Mouse (Mus musculus) myocyte (in vitro differentiated cells): ENCODE data around the gene Plcb3.

ENCODE experiments used
- CEBPB ChIP-seq: IDR thresholded peaks from 2 replicates; pipeline ENCODE4 v1.6.1; 2011; ENCODE audit warnings: mild to moderate bottlenecking, moderate library complexity; ENCODE audit not compliant: poor library complexity, insufficient read depth, severe bottlenecking
- E2F4 ChIP-seq: IDR thresholded peaks from one replicate; pipeline ENCODE4 v1.6.1; 2011; ENCODE audit warnings: mild to moderate bottlenecking, control low read depth, moderate library complexity; ENCODE audit not compliant: insufficient read depth
- MAX ChIP-seq: IDR thresholded peaks from one replicate; pipeline ENCODE4 v1.6.1; 2011; ENCODE audit warnings: low read depth, mild to moderate bottlenecking, control low read depth
- MYOD1 ChIP-seq, 3 experiments: IDR thresholded peaks; one replicate each; pipeline ENCODE4 v1.6.1; 2011; ENCODE audit warnings: control low read depth in 2 of 3, low read depth in 2 of 3, mild to moderate bottlenecking in 2 of 3, moderate library complexity in 1 of 3; ENCODE audit not compliant: insufficient read length in 2 of 3, control insufficient read depth in 1 of 3
- MYOG ChIP-seq, 3 experiments: IDR thresholded peaks; one replicate each; pipeline ENCODE4 v1.6.1; 2011; ENCODE audit warnings: control low read depth in 2 of 3, low read depth in 2 of 3, mild to moderate bottlenecking in 2 of 3; ENCODE audit not compliant: insufficient read length in 2 of 3, control insufficient read depth in 1 of 3, insufficient read depth in 1 of 3
- POLR2A ChIP-seq: IDR thresholded peaks from one replicate; pipeline ENCODE4 v1.6.1; 2011; ENCODE audit warnings: low read depth, mild to moderate bottlenecking, control low read depth, moderate library complexity; ENCODE audit not compliant: insufficient read length
- POLR2AphosphoS2 ChIP-seq: IDR thresholded peaks from one replicate; pipeline ENCODE4 v1.6.1; 2011; ENCODE audit warnings: low read depth, control low read depth; ENCODE audit not compliant: insufficient read length
- REST ChIP-seq: IDR thresholded peaks from one replicate; pipeline ENCODE4 v1.6.1; 2011; ENCODE audit warnings: mild to moderate bottlenecking, control low read depth, moderate library complexity; ENCODE audit not compliant: insufficient read depth, insufficient read length
- SRF ChIP-seq: IDR thresholded peaks from one replicate; pipeline ENCODE4 v1.6.1; 2011; ENCODE audit warnings: low read depth; ENCODE audit not compliant: control insufficient read depth, insufficient read length
- TCF12 ChIP-seq: IDR thresholded peaks from one replicate; pipeline ENCODE4 v1.6.1; 2011; ENCODE audit warnings: mild to moderate bottlenecking, control low read depth; ENCODE audit not compliant: poor library complexity, insufficient read depth, severe bottlenecking
- TCF3 ChIP-seq: IDR thresholded peaks from one replicate; pipeline ENCODE4 v1.6.1; 2011; ENCODE audit warnings: low read depth, control low read depth; ENCODE audit not compliant: insufficient read length
- USF1 ChIP-seq: IDR thresholded peaks from one replicate; pipeline ENCODE4 v1.6.1; 2011; ENCODE audit warnings: low read depth, mild to moderate bottlenecking, control low read depth, moderate library complexity

DNA sequence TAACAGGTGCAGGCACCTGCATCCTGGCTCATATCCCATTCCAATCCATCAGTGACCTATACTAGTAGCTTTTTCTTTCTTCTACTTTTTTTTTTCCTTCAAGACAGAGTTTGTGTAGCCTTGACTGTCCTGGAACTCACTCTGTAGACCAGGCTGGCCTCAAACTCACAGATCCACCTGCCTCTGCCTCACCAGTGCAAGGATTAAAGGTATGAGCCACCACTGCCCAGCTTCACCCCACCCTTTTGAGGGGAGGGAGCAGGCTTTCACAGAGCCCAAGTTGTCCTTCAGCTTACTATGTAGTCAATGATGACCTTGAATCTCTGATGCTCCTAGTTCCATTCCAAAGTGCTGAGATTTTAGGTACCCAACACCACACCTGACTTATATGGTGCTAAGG lies 56.8 kb downstream of the Plcb3 start:
- TF ChIP-seq CEBPB, result no peak
- TF ChIP-seq TCF12, result no peak
- no peak for TF ChIP-seq MAX
- no peak for TF ChIP-seq USF1
- no peak for TF ChIP-seq POLR2A
- no peak for TF ChIP-seq E2F4
- no peak for TF ChIP-seq SRF
- TF ChIP-seq POLR2AphosphoS2, result no peak
- TF ChIP-seq MYOG (IDR thresholded peaks at IDR 0.05; ENCODE audit: control insufficient read depth in 1 of 3, insufficient read depth in 1 of 3, insufficient read length in 2 of 3, low read depth in 2 of 3), result no peak
- TF ChIP-seq TCF3, result no peak
- TF ChIP-seq REST, result no peak
- TF ChIP-seq MYOD1 (IDR thresholded peaks at IDR 0.05; ENCODE audit: control insufficient read depth in 1 of 3, insufficient read length in 2 of 3, low read depth in 2 of 3), result no peak
